Mouse (Mus musculus) intestine, embryonic 16.5 days (tissue): ENCODE measurements around the gene Isy1. TPM values are rescaled to one million over a fixed set of nuclear protein-coding genes. Genes with fewer than 3 reads are reported as not detected.

Experiments used
- ATAC-seq: fragments of 200-750 bp; cut with Nextera tagmentation; 2 replicates; pipeline ENCODE4 v1.8.0; 2017; ENCODE audit warnings: moderate TSS enrichment, moderate library complexity
- H3K27ac ChIP-seq: fragments of 300-500 bp; sonication (generic); 2 replicates; pipeline ENCODE4 v1.5.1; 2014; ENCODE audit warnings: mild to moderate bottlenecking, low read length
- H3K27me3 ChIP-seq: fragments of 300-500 bp; sonication (generic); replicated peaks from 2 replicates; pipeline ENCODE4 v1.6.1; 2014; ENCODE audit warnings: low read length, control low read depth, mixed read lengths; ENCODE audit not compliant: control insufficient read depth, insufficient read depth
- H3K36me3 ChIP-seq: fragments of 300-500 bp; sonication (generic); 2 replicates; pipeline ENCODE4 v1.6.1; 2014; ENCODE audit warnings: low read length, control low read depth; ENCODE audit not compliant: control insufficient read depth, insufficient read depth
- H3K4me1 ChIP-seq: fragments of 300-500 bp; sonication (generic); 2 replicates; pipeline ENCODE4 v1.6.1; 2014; ENCODE audit warnings: low read length, control low read depth, mixed read lengths; ENCODE audit not compliant: control insufficient read depth, insufficient read depth
- H3K4me2 ChIP-seq: fragments of 300-500 bp; sonication (generic); 2 replicates; pipeline ENCODE4 v1.6.1; 2014; ENCODE audit warnings: low read depth, low read length, control low read depth
- H3K4me3 ChIP-seq: fragments of 300-500 bp; sonication (generic); 2 replicates; pipeline ENCODE4 v1.5.1; 2014; ENCODE audit warnings: mild to moderate bottlenecking, low read length
- H3K9ac ChIP-seq: fragments of 300-500 bp; sonication (generic); 2 replicates; pipeline ENCODE4 v1.6.1; 2014; ENCODE audit warnings: low read depth, low read length
- H3K9me3 ChIP-seq: fragments of 300-500 bp; sonication (generic); 2 replicates; pipeline ENCODE4 v1.6.1; 2016; ENCODE audit warnings: low read length, control low read depth; ENCODE audit not compliant: control insufficient read depth
- WGBS: fragments of 180-500 bp; shearing (Covaris S2); extraction: QIAGEN DNeasy Blood & Tissue Kit; methylation state at CpG from one replicate; pipeline ENCODE4 v1.1.7; 2014; 5-methylcytosine and 5-hydroxymethylcytosine counted together
- polyA plus RNA-seq: library from polyadenylated mRNA; unstranded; fragments of >200 nt; fragmentation: Nextera tagmentation; extraction: Ambion mirVana; gene quantifications from 2 replicates; pipeline ENCODE4 v1.2.1, GENCODE M21; 2015

Gene Isy1
- polyA plus RNA-seq, 1 experiment from 2014 or later, result 50.5 TPM

DNA sequence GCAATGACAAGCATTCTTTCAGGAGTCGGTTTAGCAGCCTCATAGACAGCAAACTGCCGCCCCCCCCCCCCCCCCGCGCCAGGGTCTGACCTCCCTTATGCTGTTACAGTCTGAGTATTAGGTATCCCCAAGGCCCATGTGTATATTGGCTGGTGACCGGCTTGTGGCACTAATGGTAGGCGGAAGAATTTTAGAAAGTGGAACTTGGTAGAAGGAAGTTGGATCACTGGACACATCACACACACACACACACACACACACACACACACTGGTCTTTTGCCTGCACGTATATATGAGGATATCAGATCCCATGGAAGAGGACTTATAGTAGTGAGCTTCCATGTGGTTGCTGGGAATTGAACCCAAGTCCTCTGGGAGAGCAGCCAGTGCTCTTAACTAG, 36.1 kb downstream of the Isy1 start:
- H3K27ac ChIP-seq, result no peak overlapping the region
- H3K9me3 ChIP-seq, result no peaks in the 10 kb centered on the region
- H3K36me3 ChIP-seq, result no peaks in the 10 kb centered on the region
- no peaks in the 10 kb centered on the region; the same call in 1 of the 2 replicates for H3K4me1 ChIP-seq
- H3K4me3 ChIP-seq, result no peak overlapping the region
- no peak for ATAC-seq
- 86% methylated on average over 7 of the region's 7 CpGs for WGBS
- no peaks in the 10 kb centered on the region for H3K27me3 ChIP-seq
- no peak overlapping the region for H3K9ac ChIP-seq
- H3K4me2 ChIP-seq, result no peak overlapping the region

DNA sequence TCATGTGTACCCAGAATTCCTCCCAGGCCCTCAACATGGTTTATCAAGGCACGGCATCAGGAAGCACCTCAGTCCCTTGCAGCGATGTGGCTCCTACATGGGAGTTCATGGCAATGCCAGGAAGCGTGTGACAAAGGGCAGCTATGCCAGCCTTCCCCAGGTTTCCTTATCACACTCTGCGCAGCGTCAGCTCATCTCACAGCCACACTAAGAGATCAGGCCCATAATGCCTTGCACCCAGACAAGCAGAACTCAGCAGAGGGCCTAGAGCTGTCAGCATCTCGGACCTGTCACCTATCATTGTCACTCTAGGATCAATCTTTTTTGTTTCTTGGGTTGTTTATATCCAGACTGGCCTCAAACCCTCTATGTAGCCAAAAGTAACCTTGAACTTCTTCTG, 39.0 kb downstream of the Isy1 start:
- no peak overlapping the region for H3K4me2 ChIP-seq
- H3K27ac ChIP-seq, result no peak overlapping the region
- WGBS, result 85% methylated on average over 6 of the region's 6 CpGs
- H3K4me1 ChIP-seq, result no peaks in the 10 kb centered on the region
- no peak overlapping the region for H3K9ac ChIP-seq
- H3K9me3 ChIP-seq, result no peaks in the 10 kb centered on the region
- no peak for ATAC-seq
- no peak overlapping the region for H3K4me3 ChIP-seq
- H3K27me3 ChIP-seq, result no peaks in the 10 kb centered on the region
- no peaks in the 10 kb centered on the region for H3K36me3 ChIP-seq

DNA sequence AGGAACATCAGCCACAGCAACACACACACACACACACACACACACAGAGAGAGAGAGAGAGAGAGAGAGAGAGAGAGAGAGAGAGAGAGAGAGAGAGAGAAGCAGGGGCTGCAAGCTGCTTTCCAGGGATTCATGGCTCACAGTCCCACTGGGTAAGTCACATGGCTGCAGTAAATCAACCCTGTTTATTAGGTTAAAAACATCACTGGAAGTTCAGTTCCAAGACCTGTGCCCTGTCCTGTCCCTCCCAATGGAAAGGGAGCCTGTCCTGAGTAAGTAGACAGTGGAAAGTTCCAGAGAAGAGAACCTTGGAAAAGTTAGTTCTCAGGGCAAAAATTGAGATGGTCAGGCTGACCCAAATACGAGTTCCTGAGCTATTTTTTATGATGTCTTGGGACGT, 41.3 kb downstream of the Isy1 start:
- H3K4me3 ChIP-seq, result no peak overlapping the region
- H3K27ac ChIP-seq, result no peak overlapping the region
- no peak for ATAC-seq
- H3K9me3 ChIP-seq, result no peaks in the 10 kb centered on the region
- H3K36me3 ChIP-seq, result no peaks in the 10 kb centered on the region
- 17% methylated on average over 2 of the region's 2 CpGs for WGBS
- no peak overlapping the region for H3K4me2 ChIP-seq
- H3K27me3 ChIP-seq, result no peaks in the 10 kb centered on the region
- no peaks in the 10 kb centered on the region for H3K4me1 ChIP-seq
- H3K9ac ChIP-seq, result no peak overlapping the region

DNA sequence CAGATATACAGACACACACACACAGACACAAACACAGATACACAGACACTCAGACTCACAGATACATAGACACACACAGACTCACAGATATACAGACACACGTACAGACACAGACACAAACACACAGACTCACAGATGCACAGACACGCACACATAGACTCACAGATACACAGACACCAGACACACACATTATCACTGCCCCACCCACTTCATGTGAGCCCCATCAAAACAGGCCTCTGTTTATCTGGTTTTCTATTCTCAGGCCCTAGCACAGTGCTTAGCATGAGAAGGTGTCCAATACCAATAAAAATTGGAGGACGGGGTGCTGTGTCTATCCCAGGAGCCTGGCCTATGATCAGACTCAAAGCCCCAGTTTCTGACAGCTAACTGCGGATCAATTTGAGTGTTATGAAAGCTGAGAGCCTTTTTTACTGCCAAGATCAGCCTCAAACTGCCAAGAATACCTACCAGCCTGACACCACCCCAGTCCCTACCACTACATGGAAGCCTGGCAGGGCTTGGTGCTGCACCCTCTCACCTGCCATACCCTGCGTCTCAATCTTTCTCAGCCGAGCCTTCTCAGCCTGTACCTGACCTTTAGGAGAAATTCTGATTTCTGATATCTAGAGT, 42.2 kb downstream of the Isy1 start:
- Histone ChIP-seq H3K9ac (no peak overlapping the region), H3K36me3 (no peaks in the 10 kb centered on the region), H3K27ac (no peak overlapping the region), H3K9me3 (no peaks in the 10 kb centered on the region), H3K4me2 (no peak overlapping the region), H3K4me3 (no peak overlapping the region), H3K27me3 (no peaks in the 10 kb centered on the region), H3K4me1 (peaks cover under 1% of the 10 kb centered on the region; the same call in 1 of the 2 replicates)
- 0 out of 2 replicates have a peak, but pooled peaks have one; percentile 28 for ATAC-seq
- 83% methylated on average over 6 of the region's 6 CpGs for WGBS

DNA sequence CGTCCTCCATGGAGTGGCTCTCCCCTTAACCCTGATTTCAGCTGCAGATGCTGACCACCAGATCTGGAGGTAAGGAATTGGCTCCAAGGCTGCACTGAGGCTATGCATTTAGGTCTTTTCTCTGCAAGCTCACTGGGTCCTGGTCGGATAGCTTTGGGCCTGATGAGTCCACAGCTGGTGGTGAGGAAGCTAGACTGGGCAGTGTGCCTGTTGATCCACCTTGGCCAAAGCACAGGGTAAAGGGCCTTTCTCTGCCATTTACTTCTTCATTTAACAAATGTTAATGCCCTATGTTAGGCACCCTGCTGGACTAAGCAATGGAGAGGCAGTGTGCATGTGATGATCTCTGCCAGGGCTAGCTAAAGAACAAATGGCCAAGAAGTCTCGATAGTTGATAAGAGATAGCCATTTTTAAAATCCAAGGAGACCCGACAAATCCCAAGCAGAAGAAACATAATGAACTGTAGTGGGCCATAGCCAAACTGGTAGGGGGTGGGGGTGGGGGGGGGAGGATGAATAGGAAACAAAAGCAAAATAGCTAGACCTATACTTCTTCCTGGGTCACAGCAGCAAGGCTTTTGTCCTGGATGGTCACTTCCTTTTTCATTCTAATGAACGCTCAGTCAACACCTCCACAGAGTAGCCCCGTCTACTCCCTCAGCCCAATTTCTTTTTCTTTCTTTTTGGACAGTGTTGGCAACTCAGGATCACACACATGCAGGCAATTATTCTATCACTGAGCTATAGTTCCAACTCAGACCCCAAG, 43.0 kb downstream of the Isy1 start:
- Histone ChIP-seq H3K4me3 (no peak overlapping the region), H3K9ac (no peak overlapping the region), H3K4me1 (peaks cover 6% of the 10 kb centered on the region), H3K4me2 (no peak overlapping the region), H3K36me3 (no peaks in the 10 kb centered on the region), H3K27me3 (no peaks in the 10 kb centered on the region), H3K9me3 (no peaks in the 10 kb centered on the region), H3K27ac (no peak overlapping the region)
- 67% methylated on average over 6 of the region's 6 CpGs for WGBS
- no peak for ATAC-seq

DNA sequence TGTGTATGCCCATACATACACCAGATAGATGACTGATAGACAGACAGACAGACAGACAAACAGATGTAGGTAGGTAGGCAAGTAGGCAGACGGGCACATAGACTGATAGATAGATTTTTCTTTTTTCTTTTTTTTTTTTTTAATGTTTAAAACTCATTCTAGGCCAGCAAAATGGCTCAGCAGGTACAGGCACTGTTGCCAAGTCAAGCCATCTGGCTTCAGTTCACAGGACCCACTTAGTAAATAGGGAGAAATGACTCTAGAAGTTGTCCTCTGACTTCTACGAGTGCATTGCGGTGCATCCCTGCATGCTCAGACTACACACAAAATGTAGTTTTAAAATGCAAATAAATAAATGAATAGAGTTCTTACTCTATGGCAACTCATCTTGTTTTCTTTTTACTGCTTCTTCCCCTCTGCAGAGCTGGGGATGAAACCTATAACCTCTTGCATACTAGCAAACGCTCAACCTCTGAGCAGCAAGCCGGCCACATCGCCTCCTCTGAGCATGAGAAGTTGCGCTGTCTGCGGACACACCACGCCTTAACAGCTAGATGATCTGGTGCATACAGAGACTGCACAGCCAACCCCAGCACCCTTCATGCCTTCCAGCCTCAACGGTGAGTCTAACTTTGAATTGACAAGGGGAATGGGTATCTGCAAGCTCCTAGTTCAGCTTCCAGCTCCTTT, 44.6 kb downstream of the Isy1 start:
- Histone ChIP-seq H3K36me3 (no peaks in the 10 kb centered on the region), H3K27me3 (no peaks in the 10 kb centered on the region), H3K4me2 (no peak overlapping the region), H3K27ac (no peak overlapping the region), H3K9ac (no peak overlapping the region), H3K9me3 (no peaks in the 10 kb centered on the region), H3K4me1 (peaks cover 16% of the 10 kb centered on the region), H3K4me3 (no peak overlapping the region)
- WGBS, result 90% methylated on average over 10 of the region's 10 CpGs
- ATAC-seq, result no peak

DNA sequence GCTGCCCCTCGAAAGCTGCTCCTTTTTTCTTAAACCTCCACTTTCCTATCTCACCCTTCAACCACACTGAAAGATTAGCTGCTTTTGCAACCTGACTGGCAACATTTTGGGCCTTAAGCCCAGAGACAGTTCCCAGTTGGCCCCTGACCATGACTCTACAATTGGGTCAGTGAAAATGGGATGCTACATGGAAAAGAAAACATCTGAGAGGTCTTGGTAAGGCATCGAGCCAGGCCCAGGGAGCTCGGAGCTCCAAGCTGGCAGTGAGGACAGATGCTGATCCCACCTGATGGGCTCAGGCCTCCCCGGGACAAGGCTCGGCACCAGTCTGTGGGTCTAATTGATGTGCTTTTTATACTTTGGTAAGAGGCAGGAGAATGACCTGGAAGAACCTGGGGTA, 46.8 kb downstream of the Isy1 start:
- no peaks in the 10 kb centered on the region for H3K36me3 ChIP-seq
- H3K27ac ChIP-seq, result no peak overlapping the region
- no peak overlapping the region for H3K9ac ChIP-seq
- H3K9me3 ChIP-seq, result no peaks in the 10 kb centered on the region
- no peak overlapping the region for H3K4me3 ChIP-seq
- no peaks in the 10 kb centered on the region for H3K27me3 ChIP-seq
- ATAC-seq, result no peak
- no peak overlapping the region for H3K4me2 ChIP-seq
- peaks cover 26% of the 10 kb centered on the region for H3K4me1 ChIP-seq
- 92% methylated on average over 5 of the region's 5 CpGs for WGBS

DNA sequence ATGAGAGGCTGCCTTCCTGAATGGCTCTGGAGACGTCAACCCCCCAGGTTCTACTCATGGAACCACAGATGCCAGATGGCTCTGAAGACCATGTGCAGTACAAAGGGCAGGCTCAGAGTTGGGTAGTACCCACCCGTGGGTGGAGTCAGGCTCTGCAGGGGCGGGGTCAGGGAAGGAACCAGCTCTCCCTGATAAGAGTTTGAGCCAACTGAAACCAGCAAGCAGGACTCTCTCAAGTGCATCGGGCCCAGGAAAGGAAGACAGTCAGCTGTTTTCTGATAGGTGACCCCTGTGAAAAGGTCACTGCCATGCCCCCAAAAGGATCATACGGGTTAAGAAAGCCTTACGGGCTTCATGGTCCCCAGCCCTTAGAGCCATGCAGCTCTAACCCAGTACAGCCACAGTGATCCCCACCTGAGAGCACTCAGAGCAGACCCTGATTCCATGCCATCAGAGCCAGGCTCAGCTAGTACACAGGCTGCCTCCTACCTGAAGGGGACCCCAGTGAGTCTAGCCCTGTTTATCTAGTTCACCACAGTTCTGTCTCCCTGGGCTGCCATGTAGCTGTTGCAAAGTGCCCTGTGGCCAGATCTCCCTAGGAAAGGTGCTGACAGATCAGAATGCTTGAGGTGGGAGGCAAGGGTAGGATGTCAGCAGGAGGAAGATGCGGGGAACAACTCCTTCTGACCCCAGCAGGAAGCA, 47.7 kb downstream of the Isy1 start:
- peak overlapping the region; percentile 38; the same call in 1 of the 2 replicates for H3K9ac ChIP-seq
- ATAC-seq, result peak; percentile 73
- H3K9me3 ChIP-seq, result no peaks in the 10 kb centered on the region
- WGBS, result 63% methylated on average over 7 of the region's 7 CpGs
- peaks cover 29% of the 10 kb centered on the region for H3K4me1 ChIP-seq
- H3K36me3 ChIP-seq, result no peaks in the 10 kb centered on the region
- no peak overlapping the region for H3K4me3 ChIP-seq
- H3K27ac ChIP-seq, result peak overlapping the region; percentile 92
- H3K4me2 ChIP-seq, result no peak overlapping the region
- H3K27me3 ChIP-seq, result no peaks in the 10 kb centered on the region

DNA sequence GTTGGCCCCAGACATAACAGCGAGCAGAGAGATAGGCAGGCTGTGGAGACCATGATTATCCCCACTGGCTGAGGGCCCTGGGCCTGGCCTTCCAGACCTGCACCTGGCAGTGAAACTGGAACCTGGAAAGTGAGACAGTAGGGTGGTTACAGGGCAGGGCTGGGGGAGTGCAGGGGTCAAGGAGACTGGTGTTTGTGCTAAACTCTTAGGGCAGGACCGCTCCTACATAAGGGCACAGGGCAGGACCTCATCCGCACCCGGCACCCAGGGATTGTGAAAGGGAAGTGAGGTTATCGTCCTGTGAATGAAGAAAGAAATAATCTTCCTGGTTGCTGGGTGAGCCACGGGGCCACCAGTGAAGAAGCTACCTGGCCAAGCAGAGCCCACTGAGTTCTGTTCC, 48.8 kb downstream of the Isy1 start:
- no peak overlapping the region for H3K4me3 ChIP-seq
- H3K4me1 ChIP-seq, result peaks cover 29% of the 10 kb centered on the region
- H3K9ac ChIP-seq, result peak overlapping the region; percentile 54
- 68% methylated on average over 6 of the region's 6 CpGs for WGBS
- peak overlapping the region; percentile 7 for H3K4me2 ChIP-seq
- H3K9me3 ChIP-seq, result no peaks in the 10 kb centered on the region
- peak; percentile 38 for ATAC-seq
- H3K36me3 ChIP-seq, result no peaks in the 10 kb centered on the region
- H3K27ac ChIP-seq, result peak overlapping the region; percentile 92
- no peaks in the 10 kb centered on the region for H3K27me3 ChIP-seq
